Mouse (Mus musculus): ENCODE results near the gene Prtn3.

- TF ChIP-seq POLR2A (IDR thresholded peaks at IDR 0.05; ENCODE audit: insufficient read depth, low read depth, low read length) (no peak), CTCF (IDR thresholded peaks at IDR 0.05; ENCODE audit: insufficient read depth, low read depth, low read length) (no peak)
Observed at GRCm38 (mm10) chr10:79877757-79878156, 3.5 kb downstream of the Prtn3 start.

Data from olfactory bulb, adult 2 months (tissue).